Mouse (Mus musculus) cerebellum, adult 2 months (tissue): Measurements from ENCODE around the gene Gm45618.

Experiments used
- CTCF ChIP-seq: fragments of 200-500 bp; IDR thresholded peaks from 2 replicates; pipeline ENCODE4 v1.5.1; 2011; ENCODE audit warnings: low read depth, mild to moderate bottlenecking, control low read depth, low read length, moderate library complexity, borderline replicate concordance; ENCODE audit not compliant: insufficient read depth
- POLR2A ChIP-seq: fragments of 200-500 bp; IDR thresholded peaks from 2 replicates; pipeline ENCODE4 v1.6.1; 2011; ENCODE audit warnings: low read length, control low read depth, borderline replicate concordance; ENCODE audit not compliant: insufficient read depth

- TF ChIP-seq CTCF (no peak), POLR2A (no peak)
These were observed 38.8 kb upstream of the Gm45618 start for GRCm38 (mm10) chr7:142159366-142159765.
